Mouse (Mus musculus): ENCODE results near the gene Ryk. TPM values are rescaled to one million over a fixed set of nuclear protein-coding genes. Genes with fewer than 3 reads are reported as not detected.
A peak's percentile ranks its signal among the peaks of the same experiment; 100 is the strongest.
"Not testable (repeated sequence)": the region's sequence is repeated elsewhere in the genome, so short reads cannot be mapped to it uniquely, and the experiment has no call there.

Ryk gene
- polyA plus RNA-seq, 1 experiment from 2014 or later = 24.1 TPM

GRCm38 (mm10) chr9:102907521-102908246, 73.0 kb downstream of the Ryk start:
- H3K4me1 ChIP-seq (replicated peaks; ENCODE audit: insufficient read depth, low read length) = no peaks in the 10 kb centered on the region
- H3K27me3 ChIP-seq (ENCODE audit: insufficient read depth, low read length) = no peaks in the 10 kb centered on the region
- H3K36me3 ChIP-seq (ENCODE audit: insufficient read depth, low read length) = peaks cover 35% of the 10 kb centered on the region; the same call in 1 of the 2 replicates
- no peak overlapping the region for H3K4me2 ChIP-seq (ENCODE audit: low read length)
- no peak overlapping the region for H3K9ac ChIP-seq (ENCODE audit: low read depth, low read length)
- DNase-seq (ENCODE audit: low spot score) (no peak), ATAC-seq (replicated peaks; ENCODE audit: low FRiP score, low read depth) (no peak)
- H3K27ac ChIP-seq = no peak overlapping the region
- H3K4me3 ChIP-seq (replicated peaks; ENCODE audit: low read depth, low read length) = no peak overlapping the region
- WGBS = 77% methylated on average over 11 of the region's 11 CpGs
- TF ChIP-seq CTCF (IDR thresholded peaks at IDR 0.05; ENCODE audit: low read depth) = no peak
- H3K9me3 ChIP-seq (replicated peaks; ENCODE audit: low read length) = no peaks in the 10 kb centered on the region

- DNase-seq (ENCODE audit: low spot score) (no peak), ATAC-seq (replicated peaks; ENCODE audit: low FRiP score, low read depth) (no peak)
- H3K27me3 ChIP-seq (ENCODE audit: insufficient read depth, low read length) = no peaks in the 10 kb centered on the region
- 0 out of 2 replicates have a peak, but pooled peaks cover 23% of the 10 kb centered on the region for H3K36me3 ChIP-seq (ENCODE audit: insufficient read depth, low read length)
- no peak overlapping the region for H3K4me3 ChIP-seq (replicated peaks; ENCODE audit: low read depth, low read length)
- no peak overlapping the region for H3K4me2 ChIP-seq (ENCODE audit: low read length)
- no peak overlapping the region for H3K9ac ChIP-seq (ENCODE audit: low read depth, low read length)
- no peak overlapping the region for H3K27ac ChIP-seq
- 95% methylated on average over 3 of the region's 3 CpGs for WGBS
- no peak for TF ChIP-seq CTCF (IDR thresholded peaks at IDR 0.05; ENCODE audit: low read depth)
- H3K9me3 ChIP-seq (replicated peaks; ENCODE audit: low read length) = no peaks in the 10 kb centered on the region
- no peaks in the 10 kb centered on the region for H3K4me1 ChIP-seq (replicated peaks; ENCODE audit: insufficient read depth, low read length)
Measured at GRCm38 (mm10) chr9:102911526-102911925, 76.8 kb downstream of the Ryk start.

- 0 out of 2 replicates have a peak, but pooled peaks cover 20% of the 10 kb centered on the region for H3K36me3 ChIP-seq (ENCODE audit: insufficient read depth, low read length)
- 86% methylated on average over 10 of the region's 10 CpGs for WGBS
- ATAC-seq (replicated peaks; ENCODE audit: low FRiP score, low read depth) (no peak), DNase-seq (ENCODE audit: low spot score) (no peak)
- TF ChIP-seq CTCF (IDR thresholded peaks at IDR 0.05; ENCODE audit: low read depth) = no peak
- H3K9ac ChIP-seq (ENCODE audit: low read depth, low read length) = no peak overlapping the region
- no peaks in the 10 kb centered on the region for H3K9me3 ChIP-seq (replicated peaks; ENCODE audit: low read length)
- no peaks in the 10 kb centered on the region for H3K4me1 ChIP-seq (replicated peaks; ENCODE audit: insufficient read depth, low read length)
- H3K4me3 ChIP-seq (replicated peaks; ENCODE audit: low read depth, low read length) = no peak overlapping the region
- H3K27me3 ChIP-seq (ENCODE audit: insufficient read depth, low read length) = no peaks in the 10 kb centered on the region
- H3K27ac ChIP-seq = no peak overlapping the region
- no peak overlapping the region for H3K4me2 ChIP-seq (ENCODE audit: low read length)
Measured at GRCm38 (mm10) chr9:102912516-102913035, 77.9 kb downstream of the Ryk start.

GRCm38 (mm10) chr9:102913597-102913996, 78.9 kb downstream of the Ryk start:
- 88% methylated on average over 3 of the region's 3 CpGs for WGBS
- H3K27me3 ChIP-seq (ENCODE audit: insufficient read depth, low read length); H3K9ac ChIP-seq (ENCODE audit: low read depth, low read length); H3K27ac ChIP-seq; H3K4me2 ChIP-seq (ENCODE audit: low read length); DNase-seq (ENCODE audit: low spot score); ATAC-seq (replicated peaks; ENCODE audit: low FRiP score, low read depth); H3K4me3 ChIP-seq (replicated peaks; ENCODE audit: low read depth, low read length); H3K9me3 ChIP-seq (replicated peaks; ENCODE audit: low read length); H3K4me1 ChIP-seq (replicated peaks; ENCODE audit: insufficient read depth, low read length): not testable (repeated sequence)
- H3K36me3 ChIP-seq (ENCODE audit: insufficient read depth, low read length) = 0 out of 2 replicates have a peak, but pooled peaks cover 10% of the 10 kb centered on the region

- Histone ChIP-seq H3K4me3 (replicated peaks; ENCODE audit: low read depth, low read length) (no peak overlapping the region), H3K9ac (ENCODE audit: low read depth, low read length) (no peak overlapping the region), H3K36me3 (ENCODE audit: insufficient read depth, low read length) (0 out of 2 replicates have a peak, but pooled peaks cover 6% of the 10 kb centered on the region), H3K9me3 (replicated peaks; ENCODE audit: low read length) (no peaks in the 10 kb centered on the region), H3K27me3 (ENCODE audit: insufficient read depth, low read length) (no peaks in the 10 kb centered on the region), H3K4me1 (replicated peaks; ENCODE audit: insufficient read depth, low read length) (no peaks in the 10 kb centered on the region), H3K4me2 (ENCODE audit: low read length) (no peak overlapping the region), H3K27ac (no peak overlapping the region)
- DNase-seq (ENCODE audit: low spot score) (no peak), ATAC-seq (replicated peaks; ENCODE audit: low FRiP score, low read depth) (no peak)
- 64% methylated on average over 1 of the region's 1 CpGs for WGBS
- TF ChIP-seq CTCF (IDR thresholded peaks at IDR 0.05; ENCODE audit: low read depth) = no peak
Measured at GRCm38 (mm10) chr9:102914583-102914982, 79.9 kb downstream of the Ryk start.

- 54% methylated on average over 3 of the region's 3 CpGs for WGBS
- no peak overlapping the region for H3K4me2 ChIP-seq (ENCODE audit: low read length)
- no peaks in the 10 kb centered on the region for H3K9me3 ChIP-seq (replicated peaks; ENCODE audit: low read length)
- no peak overlapping the region for H3K4me3 ChIP-seq (replicated peaks; ENCODE audit: low read depth, low read length)
- H3K9ac ChIP-seq (ENCODE audit: low read depth, low read length) = no peak overlapping the region
- H3K4me1 ChIP-seq (replicated peaks; ENCODE audit: insufficient read depth, low read length) = no peaks in the 10 kb centered on the region
- no peak for TF ChIP-seq CTCF (IDR thresholded peaks at IDR 0.05; ENCODE audit: low read depth)
- ATAC-seq (replicated peaks; ENCODE audit: low FRiP score, low read depth) (0 out of 2 replicates have a peak, but pooled peaks have one; percentile 6), DNase-seq (ENCODE audit: low spot score) (no peak)
- 0 out of 2 replicates have a peak, but pooled peaks cover 6% of the 10 kb centered on the region for H3K36me3 ChIP-seq (ENCODE audit: insufficient read depth, low read length)
- no peak overlapping the region for H3K27ac ChIP-seq
- H3K27me3 ChIP-seq (ENCODE audit: insufficient read depth, low read length) = no peaks in the 10 kb centered on the region
Measured at GRCm38 (mm10) chr9:102915292-102915854, 80.7 kb downstream of the Ryk start.

All from kidney, postnatal 0 days (tissue).